Mouse (Mus musculus): ENCODE measurements around the gene Man2a1.

Man2a1 gene

GRCm38 (mm10) chr17:64600372-64601090, at the start of gene Man2a1:
Gene Man2a1 (plus strand): TSS chr17:64600736.
- peak; percentile 84 to 89 for DNase-seq

- no peak for DNase-seq
Measured at GRCm38 (mm10) chr17:64553358-64553757, 47.2 kb upstream of the Man2a1 start.

- no peak for DNase-seq
Measured at GRCm38 (mm10) chr17:64554901-64555300, 45.6 kb upstream of the Man2a1 start.

- no peak for DNase-seq
Measured at GRCm38 (mm10) chr17:64556661-64557445, 43.7 kb upstream of the Man2a1 start.

- DNase-seq: no peak
Measured at GRCm38 (mm10) chr17:64558994-64559540, 41.5 kb upstream of the Man2a1 start.

GRCm38 (mm10) chr17:64566435-64566834, 34.1 kb upstream of the Man2a1 start:
- no peak for DNase-seq

- no peak for DNase-seq
Measured at GRCm38 (mm10) chr17:64567546-64567945, 33.0 kb upstream of the Man2a1 start.

- no peak for DNase-seq
Measured at GRCm38 (mm10) chr17:64573981-64574380, 26.6 kb upstream of the Man2a1 start.

- DNase-seq: peak; percentile 72 to 78
Measured at GRCm38 (mm10) chr17:64575240-64575639, 25.3 kb upstream of the Man2a1 start.

- no peak for DNase-seq
Measured at GRCm38 (mm10) chr17:64577485-64577884, 23.1 kb upstream of the Man2a1 start.

- no peak for DNase-seq
Measured at GRCm38 (mm10) chr17:64578346-64578745, 22.2 kb upstream of the Man2a1 start.

GRCm38 (mm10) chr17:64579696-64580095, 20.8 kb upstream of the Man2a1 start:
- DNase-seq: peak; percentile 64 to 69

GRCm38 (mm10) chr17:64581133-64581532, 19.4 kb upstream of the Man2a1 start:
- no peak for DNase-seq

GRCm38 (mm10) chr17:64581962-64582361, 18.6 kb upstream of the Man2a1 start:
- no peak for DNase-seq

GRCm38 (mm10) chr17:64590483-64590882, 10.1 kb upstream of the Man2a1 start:
- peak; percentile 25 to 36 for DNase-seq

- DNase-seq: no peak
Measured at GRCm38 (mm10) chr17:64591366-64591765, 9.2 kb upstream of the Man2a1 start.

- DNase-seq: no peak
Measured at GRCm38 (mm10) chr17:64592355-64592754, 8.2 kb upstream of the Man2a1 start.

GRCm38 (mm10) chr17:64592788-64593187, 7.7 kb upstream of the Man2a1 start:
- no peak for DNase-seq

GRCm38 (mm10) chr17:64597770-64598169, 2.8 kb upstream of the Man2a1 start:
- DNase-seq: peak in 1 of 2 experiments; percentile 14

- DNase-seq: no peak
Measured at GRCm38 (mm10) chr17:64599916-64600315, 620 bp upstream of the Man2a1 start.

- DNase-seq: peak; percentile 57 to 65
Measured at GRCm38 (mm10) chr17:64601091-64601750, 685 bp downstream of the Man2a1 start.

- peak; percentile 63 for DNase-seq
Measured at GRCm38 (mm10) chr17:64601751-64602578, 1.4 kb downstream of the Man2a1 start.
